Mouse (Mus musculus) myocyte (in vitro differentiated cells): ENCODE data around the gene Zfp512b. TPM values are rescaled to one million over a fixed set of nuclear protein-coding genes. Genes with fewer than 3 reads are reported as not detected.

Experiments used
- H3K27me3 ChIP-seq: one replicate; pipeline ENCODE4 v1.6.1; 2011; ENCODE audit not compliant: control insufficient read depth, insufficient read depth, insufficient read length
- H3K36me3 ChIP-seq: one replicate; pipeline ENCODE4 v1.6.1; 2011; ENCODE audit not compliant: control insufficient read depth, insufficient read depth
- H3K4me2 ChIP-seq: one replicate; pipeline ENCODE4 v1.6.1; 2011; ENCODE audit warnings: low read depth, control low read depth
- H3K4me3 ChIP-seq: one replicate; pipeline ENCODE4 v1.5.1; 2011; ENCODE audit warnings: mild to moderate bottlenecking, control low read depth, moderate library complexity
- H3K79me2 ChIP-seq: one replicate; pipeline ENCODE4 v1.6.1; 2011; ENCODE audit not compliant: control insufficient read depth, insufficient read depth
- H3ac ChIP-seq: one replicate; pipeline ENCODE4 v1.6.1; 2011; ENCODE audit not compliant: control insufficient read depth, insufficient read length
- CEBPB ChIP-seq: IDR thresholded peaks from 2 replicates; pipeline ENCODE4 v1.6.1; 2011; ENCODE audit warnings: mild to moderate bottlenecking, moderate library complexity; ENCODE audit not compliant: poor library complexity, insufficient read depth, severe bottlenecking
- E2F4 ChIP-seq: IDR thresholded peaks from one replicate; pipeline ENCODE4 v1.6.1; 2011; ENCODE audit warnings: mild to moderate bottlenecking, control low read depth, moderate library complexity; ENCODE audit not compliant: insufficient read depth
- MAX ChIP-seq: IDR thresholded peaks from one replicate; pipeline ENCODE4 v1.6.1; 2011; ENCODE audit warnings: low read depth, mild to moderate bottlenecking, control low read depth
- MYOD1 ChIP-seq, 3 experiments: IDR thresholded peaks; one replicate each; pipeline ENCODE4 v1.6.1; 2011; ENCODE audit warnings: control low read depth in 2 of 3, low read depth in 2 of 3, mild to moderate bottlenecking in 2 of 3, moderate library complexity in 1 of 3; ENCODE audit not compliant: insufficient read length in 2 of 3, control insufficient read depth in 1 of 3
- MYOG ChIP-seq, 3 experiments: IDR thresholded peaks; one replicate each; pipeline ENCODE4 v1.6.1; 2011; ENCODE audit warnings: control low read depth in 2 of 3, low read depth in 2 of 3, mild to moderate bottlenecking in 2 of 3; ENCODE audit not compliant: insufficient read length in 2 of 3, control insufficient read depth in 1 of 3, insufficient read depth in 1 of 3
- POLR2A ChIP-seq: IDR thresholded peaks from one replicate; pipeline ENCODE4 v1.6.1; 2011; ENCODE audit warnings: low read depth, mild to moderate bottlenecking, control low read depth, moderate library complexity; ENCODE audit not compliant: insufficient read length
- POLR2AphosphoS2 ChIP-seq: IDR thresholded peaks from one replicate; pipeline ENCODE4 v1.6.1; 2011; ENCODE audit warnings: low read depth, control low read depth; ENCODE audit not compliant: insufficient read length
- REST ChIP-seq: IDR thresholded peaks from one replicate; pipeline ENCODE4 v1.6.1; 2011; ENCODE audit warnings: mild to moderate bottlenecking, control low read depth, moderate library complexity; ENCODE audit not compliant: insufficient read depth, insufficient read length
- SRF ChIP-seq: IDR thresholded peaks from one replicate; pipeline ENCODE4 v1.6.1; 2011; ENCODE audit warnings: low read depth; ENCODE audit not compliant: control insufficient read depth, insufficient read length
- TCF12 ChIP-seq: IDR thresholded peaks from one replicate; pipeline ENCODE4 v1.6.1; 2011; ENCODE audit warnings: mild to moderate bottlenecking, control low read depth; ENCODE audit not compliant: poor library complexity, insufficient read depth, severe bottlenecking
- TCF3 ChIP-seq: IDR thresholded peaks from one replicate; pipeline ENCODE4 v1.6.1; 2011; ENCODE audit warnings: low read depth, control low read depth; ENCODE audit not compliant: insufficient read length
- USF1 ChIP-seq: IDR thresholded peaks from one replicate; pipeline ENCODE4 v1.6.1; 2011; ENCODE audit warnings: low read depth, mild to moderate bottlenecking, control low read depth, moderate library complexity
- polyA plus RNA-seq: library from polyadenylated mRNA; unstranded; fragments of >200 nt; fragmentation: generic; extraction: Trizol; gene quantifications from one replicate; pipeline ENCODE4 v1.2.1, GENCODE M21; 2012; ENCODE audit warnings: missing spikeins

The Zfp512b gene
- polyA plus RNA-seq, 1 experiment, result 7.0 TPM

DNA sequence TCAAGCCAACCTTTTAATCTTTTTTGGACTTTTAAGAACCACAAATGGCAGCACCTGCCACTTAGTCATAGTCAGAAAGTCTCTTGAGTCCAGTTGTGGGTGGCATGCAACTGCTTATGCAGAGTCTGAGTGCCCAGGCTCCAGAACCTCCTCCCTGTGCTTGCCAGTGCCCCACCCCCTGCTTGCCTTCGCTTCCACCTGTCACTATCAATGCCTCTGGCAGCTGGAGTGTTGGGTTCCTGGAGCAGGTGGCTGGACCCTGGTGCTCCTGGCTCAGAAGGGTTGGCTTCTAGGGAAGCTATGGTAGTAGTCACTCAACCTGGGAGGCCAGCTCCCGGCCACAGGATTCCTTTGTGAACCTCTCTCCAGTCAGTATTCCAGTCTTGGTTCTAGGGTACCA lies 42.4 kb downstream of the Zfp512b start:
- Histone ChIP-seq H3K79me2 (peaks cover 12% of the 10 kb centered on the region), H3K4me3 (no peak overlapping the region), H3K27me3 (no peaks in the 10 kb centered on the region), H3ac (no peak overlapping the region), H3K36me3 (peaks cover 38% of the 10 kb centered on the region), H3K4me2 (no peak overlapping the region)
- TF ChIP-seq MYOD1 (IDR thresholded peaks at IDR 0.05; ENCODE audit: control insufficient read depth in 1 of 3, insufficient read length in 2 of 3, low read depth in 2 of 3), result peak; percentile 90 to 98 (median 94)
- peak; percentile 96 for TF ChIP-seq TCF12
- no peak for TF ChIP-seq REST
- TF ChIP-seq POLR2AphosphoS2, result no peak
- TF ChIP-seq CEBPB, result no peak
- no peak for TF ChIP-seq USF1
- TF ChIP-seq MYOG (IDR thresholded peaks at IDR 0.05; ENCODE audit: control insufficient read depth in 1 of 3, insufficient read depth in 1 of 3, insufficient read length in 2 of 3, low read depth in 2 of 3), result peak; percentile 91 to 98 (median 98)
- no peak for TF ChIP-seq POLR2A
- peak; percentile 96 for TF ChIP-seq TCF3
- no peak for TF ChIP-seq SRF
- TF ChIP-seq E2F4, result no peak
- TF ChIP-seq MAX, result no peak

DNA sequence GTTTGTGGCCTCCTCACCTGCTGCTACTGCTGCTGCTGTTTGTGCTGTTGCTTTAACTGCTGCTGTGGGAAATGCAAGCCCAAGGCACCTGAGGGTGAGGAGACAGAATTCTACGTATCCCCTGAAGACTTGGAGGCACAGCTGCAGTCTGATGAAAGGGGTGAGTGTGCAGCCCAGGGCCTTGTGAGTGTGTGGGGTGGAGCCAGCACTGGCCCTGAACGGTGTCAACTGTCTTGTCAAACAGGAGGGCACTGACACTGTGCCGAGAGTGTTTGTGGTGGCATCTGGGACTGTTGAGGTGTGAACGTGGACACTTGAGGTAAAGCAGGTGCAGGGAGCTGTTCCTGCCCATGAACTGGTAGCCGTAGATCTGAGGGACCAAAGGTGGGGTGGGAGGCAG lies 43.9 kb downstream of the Zfp512b start:
- H3ac ChIP-seq, result no peak overlapping the region
- H3K79me2 ChIP-seq, result peaks cover 27% of the 10 kb centered on the region
- H3K4me2 ChIP-seq, result no peak overlapping the region
- TF ChIP-seq MYOG (IDR thresholded peaks at IDR 0.05; ENCODE audit: control insufficient read depth in 1 of 3, insufficient read depth in 1 of 3, insufficient read length in 2 of 3, low read depth in 2 of 3), result peak; percentile 7 to 93 (median 80)
- peak; percentile 34 for TF ChIP-seq TCF12
- peak; percentile 17 to 89 (median 68) for TF ChIP-seq MYOD1 (IDR thresholded peaks at IDR 0.05; ENCODE audit: control insufficient read depth in 1 of 3, insufficient read length in 2 of 3, low read depth in 2 of 3)
- TF ChIP-seq REST, result no peak
- no peak for TF ChIP-seq SRF
- no peaks in the 10 kb centered on the region for H3K27me3 ChIP-seq
- no peak overlapping the region for H3K4me3 ChIP-seq
- peaks cover 38% of the 10 kb centered on the region for H3K36me3 ChIP-seq

DNA sequence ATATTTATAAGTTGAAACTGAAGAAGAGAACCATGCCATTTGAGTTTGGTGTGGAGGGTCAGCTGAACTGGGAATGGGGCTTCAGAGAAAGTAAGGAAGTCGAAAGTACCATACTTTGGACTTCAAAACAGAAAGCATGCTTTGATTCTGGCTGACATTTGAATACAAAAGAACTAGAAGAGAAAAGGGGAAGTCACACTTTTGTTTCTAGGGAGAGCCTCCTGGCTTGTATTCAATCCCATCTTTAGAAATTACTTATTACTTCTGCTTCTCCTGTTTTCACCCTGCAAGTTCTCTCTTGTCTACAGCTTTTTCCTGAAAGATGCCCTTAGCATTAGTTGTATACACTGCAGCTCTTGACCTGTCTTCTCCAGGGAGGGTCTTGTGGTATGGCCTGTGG lies 44.4 kb downstream of the Zfp512b start:
- H3K27me3 ChIP-seq, result no peaks in the 10 kb centered on the region
- peaks cover 32% of the 10 kb centered on the region for H3K79me2 ChIP-seq
- H3K36me3 ChIP-seq, result peaks cover 38% of the 10 kb centered on the region
- TF ChIP-seq TCF12 (no peak), MYOG (IDR thresholded peaks at IDR 0.05; ENCODE audit: control insufficient read depth in 1 of 3, insufficient read depth in 1 of 3, insufficient read length in 2 of 3, low read depth in 2 of 3) (no peak)
- H3K4me3 ChIP-seq, result no peak overlapping the region
- no peak overlapping the region for H3ac ChIP-seq
- no peak overlapping the region for H3K4me2 ChIP-seq

DNA sequence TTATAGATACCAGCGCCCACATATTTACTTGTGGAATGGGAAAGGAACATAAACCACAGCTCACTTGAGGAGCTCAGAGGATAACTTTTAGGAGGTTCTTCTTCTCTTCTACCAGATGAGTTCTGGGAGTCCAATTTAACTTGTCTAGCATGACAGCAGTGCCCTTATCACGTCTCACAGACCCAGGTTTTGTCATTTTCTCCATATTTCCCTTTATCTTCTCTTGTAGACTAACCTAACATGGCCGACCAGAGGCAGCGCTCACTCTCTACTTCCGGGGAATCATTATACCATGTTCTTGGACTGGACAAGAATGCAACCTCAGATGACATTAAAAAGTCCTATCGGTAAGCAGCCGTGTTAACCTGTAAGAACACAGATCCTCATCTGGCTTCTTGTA lies 46.5 kb downstream of the Zfp512b start:
- Histone ChIP-seq H3K4me3 (no peak overlapping the region), H3K36me3 (peaks cover 27% of the 10 kb centered on the region), H3ac (no peak overlapping the region), H3K27me3 (no peaks in the 10 kb centered on the region), H3K4me2 (no peak overlapping the region), H3K79me2 (peaks cover 53% of the 10 kb centered on the region)
- TF ChIP-seq POLR2A (no peak), USF1 (no peak), SRF (no peak), MAX (no peak), MYOD1 (IDR thresholded peaks at IDR 0.05; ENCODE audit: control insufficient read depth in 1 of 3, insufficient read length in 2 of 3, low read depth in 2 of 3) (no peak), MYOG (IDR thresholded peaks at IDR 0.05; ENCODE audit: control insufficient read depth in 1 of 3, insufficient read depth in 1 of 3, insufficient read length in 2 of 3, low read depth in 2 of 3) (no peak)

DNA sequence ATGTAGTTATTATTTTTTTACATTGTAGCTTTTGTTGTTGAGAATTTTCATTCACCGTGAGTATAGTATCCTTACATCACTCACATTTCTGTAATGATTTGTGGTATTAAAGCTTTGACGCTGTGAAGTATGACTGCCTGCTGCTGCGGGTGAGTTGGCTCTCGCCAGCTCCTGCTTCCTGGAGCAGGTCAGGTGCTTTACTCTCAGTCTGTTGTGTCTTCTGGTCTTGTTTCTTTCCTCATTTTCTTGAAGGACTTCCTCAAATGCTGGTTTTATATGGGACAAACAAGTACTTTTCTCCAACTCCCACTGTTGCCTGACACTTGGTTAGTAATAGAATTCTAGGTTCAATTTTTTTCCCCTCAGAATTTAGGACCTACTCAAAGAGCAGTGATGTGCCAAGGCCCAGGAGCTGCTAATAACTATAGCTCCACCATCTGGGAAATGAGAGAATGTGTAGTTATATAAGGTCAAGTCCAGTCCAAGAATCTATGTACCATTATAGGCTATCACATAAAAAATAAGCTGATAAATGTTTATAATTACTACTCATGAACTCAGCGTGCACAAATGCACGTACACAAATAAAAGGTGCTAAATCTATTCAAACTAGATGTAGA lies 50.7 kb downstream of the Zfp512b start:
- no peaks in the 10 kb centered on the region for H3K27me3 ChIP-seq

More for the DNA sequence above, 50.7 kb downstream of the Zfp512b start:
- H3K4me3 ChIP-seq, result no peak overlapping the region
- peaks cover 2% of the 10 kb centered on the region for H3K36me3 ChIP-seq
- H3K79me2 ChIP-seq, result peaks cover 91% of the 10 kb centered on the region
- no peak overlapping the region for H3ac ChIP-seq
- TF ChIP-seq POLR2A, result no peak
- TF ChIP-seq MYOD1 (IDR thresholded peaks at IDR 0.05; ENCODE audit: control insufficient read depth in 1 of 3, insufficient read length in 2 of 3, low read depth in 2 of 3), result no peak
- no peak for TF ChIP-seq MYOG (IDR thresholded peaks at IDR 0.05; ENCODE audit: control insufficient read depth in 1 of 3, insufficient read depth in 1 of 3, insufficient read length in 2 of 3, low read depth in 2 of 3)
- TF ChIP-seq E2F4, result no peak
- TF ChIP-seq SRF, result no peak
- no peak for TF ChIP-seq TCF12
- TF ChIP-seq REST, result no peak
- no peak for TF ChIP-seq CEBPB
- no peak for TF ChIP-seq POLR2AphosphoS2
- TF ChIP-seq MAX, result no peak
- TF ChIP-seq TCF3, result no peak
- no peak overlapping the region for H3K4me2 ChIP-seq
